Mouse (Mus musculus) liver, adult 2 months (tissue): Measurements from ENCODE around the gene Gtse1. TPM values are rescaled to one million over a fixed set of nuclear protein-coding genes. Genes with fewer than 3 reads are reported as not detected.

ENCODE experiments used
- DNase-seq: peaks from one replicate; pipeline ENCODE4 v3.0.0-alpha.2; 2011; ENCODE audit warnings: low read depth, low spot score; ENCODE audit errors: extremely low read depth
- H3K27ac ChIP-seq: fragments of 200-500 bp; replicated peaks from 2 replicates; pipeline ENCODE4 v1.5.1; 2012; ENCODE audit warnings: low read depth, mild to moderate bottlenecking, control low read depth, inconsistent platforms, low read length; ENCODE audit not compliant: insufficient read depth
- H3K27me3 ChIP-seq: fragments of 200-500 bp; 2 replicates; pipeline ENCODE4 v1.6.1; 2012; ENCODE audit warnings: mild to moderate bottlenecking, moderate library complexity, low read length, inconsistent platforms; ENCODE audit not compliant: control insufficient read depth, insufficient read depth
- H3K36me3 ChIP-seq: fragments of 200-500 bp; 2 replicates; pipeline ENCODE4 v1.6.1; 2012; ENCODE audit warnings: low read length, inconsistent platforms; ENCODE audit not compliant: control insufficient read depth, insufficient read depth
- H3K4me1 ChIP-seq: fragments of 200-500 bp; 2 replicates; pipeline ENCODE4 v1.6.1; 2011; ENCODE audit warnings: low read length; ENCODE audit not compliant: control insufficient read depth, insufficient read depth
- H3K4me3 ChIP-seq: fragments of 200-500 bp; 2 replicates; pipeline ENCODE4 v1.5.1; 2011; ENCODE audit warnings: low read depth, mild to moderate bottlenecking, control low read depth, low read length, moderate library complexity; ENCODE audit not compliant: insufficient read depth
- H3K79me2 ChIP-seq: fragments of 200-500 bp; 2 replicates; pipeline ENCODE4 v1.6.1; 2012; ENCODE audit warnings: inconsistent platforms, mild to moderate bottlenecking, low read length, moderate library complexity; ENCODE audit not compliant: control insufficient read depth, insufficient read depth
- H3K9ac ChIP-seq: fragments of 200-500 bp; 2 replicates; pipeline ENCODE4 v1.6.1; 2012; ENCODE audit warnings: low read depth, mild to moderate bottlenecking, control low read depth, inconsistent platforms, low read length
- CTCF ChIP-seq: fragments of 200-500 bp; IDR thresholded peaks from 2 replicates; pipeline ENCODE4 v1.5.1; 2011; ENCODE audit warnings: low read depth, low read length, control low read depth
- POLR2A ChIP-seq: fragments of 200-500 bp; IDR thresholded peaks from 2 replicates; pipeline ENCODE4 v1.6.1; 2011; ENCODE audit warnings: low read length, control low read depth; ENCODE audit not compliant: insufficient read depth; ENCODE audit errors: extremely low read depth
- WGBS: fragments of 180-500 bp; shearing (Covaris S2); methylation state at CpG from one replicate; pipeline ENCODE4 v1.1.7; 2018; 5-methylcytosine and 5-hydroxymethylcytosine counted together
- polyA plus RNA-seq: library from polyadenylated mRNA; depleted of rRNA; stranded (reverse); fragments of >200 nt; gene quantifications from 2 replicates; pipeline ENCODE4 v1.2.3, GENCODE M21; 2012
- total RNA-seq: library from RNA; depleted of rRNA; stranded (reverse); fragments of >200 nt; gene quantifications from 2 replicates; pipeline ENCODE4 v1.2.3, GENCODE M21; 2014

The Gtse1 gene
- total and polyA plus RNA-seq, 2 experiments = 0.28 to 0.33 TPM

DNA sequence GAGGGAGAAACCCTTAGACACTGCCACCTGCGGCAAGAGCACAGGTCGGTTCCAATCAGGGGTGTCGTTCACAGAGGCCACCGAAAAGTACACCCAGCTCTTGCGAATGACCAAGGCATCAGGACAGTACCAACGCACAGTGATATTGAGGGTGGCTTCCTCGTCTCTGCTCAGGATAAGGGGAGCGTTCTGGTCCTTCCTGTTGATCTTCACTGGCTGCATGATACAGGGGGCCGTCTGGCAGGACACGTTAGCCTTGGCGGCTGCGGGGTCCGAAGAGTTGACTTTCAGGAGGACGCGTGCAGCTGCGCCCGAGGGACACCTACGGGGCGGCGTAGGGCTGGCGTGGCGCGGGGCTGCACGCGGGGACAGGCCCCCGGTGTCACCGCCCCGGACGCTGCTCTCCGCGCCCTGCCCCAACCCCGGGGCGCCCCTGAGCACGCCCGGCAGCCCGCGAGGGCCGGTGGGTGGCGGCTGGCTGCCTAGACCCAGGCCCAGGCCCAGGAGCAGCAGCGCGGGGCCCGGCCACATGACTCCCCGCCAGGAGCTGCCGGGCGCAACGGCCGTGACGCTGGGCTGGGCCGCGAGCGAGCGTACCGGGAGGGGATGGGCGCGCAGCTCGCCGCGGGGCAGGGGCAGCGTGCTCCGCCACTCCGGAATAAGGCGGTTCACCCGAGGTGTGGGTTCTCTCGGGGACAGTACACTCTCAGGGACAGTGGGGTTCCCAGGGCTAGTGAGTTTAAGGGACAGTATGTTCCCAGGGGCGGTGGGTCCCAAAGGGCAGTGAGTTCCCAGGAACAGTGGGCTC lies 38.1 kb upstream of the Gtse1 start, which contains the start of gene Pkdrej:
Gene Pkdrej (minus strand): TSS at position 532 of the 808 bp plus-strand sequence.
- Histone ChIP-seq H3K27me3 (0 out of 2 replicates have a peak, but pooled peaks cover 3% of the 10 kb centered on the region), H3K36me3 (no peaks in the 10 kb centered on the region), H3K4me3 (peak within 1 kb of the TSS; percentile 25; the same call in 1 of the 2 replicates), H3K79me2 (no peaks in the 10 kb centered on the region), H3K27ac (no peak within 1 kb of the TSS), H3K4me1 (peaks cover 4% of the 10 kb centered on the region; the same call in 1 of the 2 replicates), H3K9ac (peak within 1 kb of the TSS; percentile 44)
- TF ChIP-seq POLR2A = no peak
- TF ChIP-seq CTCF = no peak
- no peak for DNase-seq
- 3% methylated on average over 65 of the region's 65 CpGs for WGBS

DNA sequence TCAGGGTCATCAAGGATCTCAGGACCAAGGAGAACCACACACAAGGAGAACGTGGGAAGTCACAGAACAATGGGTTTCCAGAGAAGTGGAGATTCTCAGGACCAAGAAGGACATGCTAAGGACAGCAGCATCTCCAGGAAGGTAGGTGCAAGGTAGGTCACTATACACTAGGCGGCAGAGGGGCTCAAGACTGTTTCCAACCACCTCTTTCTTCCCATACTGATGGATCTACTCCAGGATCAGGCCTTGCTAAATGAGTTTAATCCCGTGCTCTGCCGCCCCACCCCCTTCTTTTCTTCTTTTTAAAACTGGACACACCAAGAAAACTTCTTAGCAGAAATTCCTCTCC lies 37.6 kb upstream of the Gtse1 start:
- Histone ChIP-seq H3K79me2 (no peaks in the 10 kb centered on the region), H3K27me3 (0 out of 2 replicates have a peak, but pooled peaks cover 3% of the 10 kb centered on the region), H3K9ac (no peak overlapping the region), H3K4me1 (peaks cover 4% of the 10 kb centered on the region; the same call in 1 of the 2 replicates), H3K27ac (no peak overlapping the region), H3K4me3 (no peak overlapping the region), H3K36me3 (no peaks in the 10 kb centered on the region)
- 43% methylated on average over 4 of the region's 4 CpGs for whole genome bisulfite sequencing
- no peak for DNase-seq
- TF ChIP-seq CTCF = no peak
- TF ChIP-seq POLR2A = no peak

DNA sequence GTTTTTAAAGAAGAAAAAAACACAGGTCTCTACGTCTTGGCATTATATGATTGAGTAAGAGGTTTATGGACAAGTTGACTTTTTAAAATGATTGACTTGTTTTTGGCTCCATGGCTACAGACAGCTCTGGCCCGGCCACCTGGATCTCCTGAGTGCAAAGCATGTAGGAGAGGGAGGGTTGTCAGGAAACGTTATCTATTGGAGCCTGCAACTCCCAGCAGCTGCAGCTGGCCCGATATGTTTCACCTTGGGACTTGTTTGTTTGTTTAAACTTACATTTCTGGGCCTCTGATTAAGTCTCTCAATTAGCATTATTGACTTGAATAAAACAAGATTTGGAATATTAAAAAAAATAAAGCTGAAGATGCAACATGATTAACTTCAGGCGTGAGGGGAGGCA lies 32.9 kb upstream of the Gtse1 start:
- TF ChIP-seq POLR2A (no peak), CTCF (no peak)
- no peaks in the 10 kb centered on the region for H3K79me2 ChIP-seq
- H3K27me3 ChIP-seq = no peaks in the 10 kb centered on the region
- H3K4me1 ChIP-seq = peaks cover 16% of the 10 kb centered on the region; the same call in 1 of the 2 replicates
- H3K9ac ChIP-seq = no peak overlapping the region
- DNase-seq = no peak
- no peak overlapping the region for H3K27ac ChIP-seq
- no peaks in the 10 kb centered on the region for H3K36me3 ChIP-seq
- no peak overlapping the region for H3K4me3 ChIP-seq
- 43% methylated on average over 5 of the region's 5 CpGs for WGBS

DNA sequence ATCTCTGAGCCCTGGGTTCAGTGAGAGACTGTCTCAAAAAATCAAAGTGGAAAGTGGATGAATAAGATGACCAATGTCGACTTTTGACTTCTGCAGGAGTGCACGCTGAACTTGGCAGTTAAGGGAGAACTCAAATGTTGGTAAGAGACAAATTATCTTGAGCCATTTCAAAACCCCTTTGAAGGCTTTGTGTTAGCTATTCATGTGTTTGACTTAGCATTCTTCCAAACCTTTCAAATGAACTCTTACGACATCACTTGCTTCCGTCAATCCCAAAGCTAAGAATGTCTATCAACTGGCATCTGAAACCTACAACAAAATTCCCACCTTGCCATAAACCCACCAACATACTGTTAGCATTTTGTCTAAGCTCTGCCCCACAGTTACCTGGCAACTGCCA lies 31.5 kb upstream of the Gtse1 start:
- DNase-seq = peak; percentile 87
- WGBS = 23% methylated on average over 4 of the region's 4 CpGs

DNA sequence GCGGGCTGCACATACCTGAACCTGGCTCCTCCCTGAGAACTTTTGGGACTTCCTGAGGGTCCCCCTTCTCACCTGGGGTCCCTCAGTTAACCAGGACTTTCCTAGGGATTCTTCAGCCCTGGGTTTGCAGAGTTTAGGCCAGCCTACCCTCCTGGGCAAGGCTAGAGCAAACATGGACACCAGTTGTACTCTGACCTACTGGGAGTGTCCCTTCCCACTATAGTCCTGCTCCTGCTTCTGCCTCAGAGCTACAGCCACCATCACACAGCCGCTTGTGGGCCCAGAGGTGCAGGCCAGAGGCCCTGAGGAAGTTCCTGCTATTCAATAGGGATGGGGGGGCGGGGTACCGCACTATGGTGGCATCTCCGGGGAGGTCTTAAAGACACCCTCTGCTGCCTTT lies 30.1 kb upstream of the Gtse1 start:
- Histone ChIP-seq H3K27ac (peak overlapping the region; percentile 33), H3K4me3 (no peak overlapping the region), H3K36me3 (no peaks in the 10 kb centered on the region), H3K4me1 (peaks cover 23% of the 10 kb centered on the region; the same call in 1 of the 2 replicates), H3K9ac (no peak overlapping the region), H3K27me3 (no peaks in the 10 kb centered on the region), H3K79me2 (no peaks in the 10 kb centered on the region)
- WGBS = 54% methylated on average over 5 of the region's 5 CpGs
- DNase-seq = peak; percentile 57
- TF ChIP-seq CTCF (no peak), POLR2A (no peak)

More for the DNA sequence above, 31.5 kb upstream of the Gtse1 start:
- Histone ChIP-seq H3K4me1 (peaks cover 21% of the 10 kb centered on the region; the same call in 1 of the 2 replicates), H3K36me3 (no peaks in the 10 kb centered on the region), H3K4me3 (no peak overlapping the region), H3K9ac (no peak overlapping the region), H3K27ac (peak overlapping the region; percentile 23; the same call in 1 of the 2 replicates), H3K27me3 (no peaks in the 10 kb centered on the region), H3K79me2 (no peaks in the 10 kb centered on the region)
- no peak for TF ChIP-seq CTCF
